13 mouse cellular contexts compared by ENCODE assay signal in the genomic region with DNA sequence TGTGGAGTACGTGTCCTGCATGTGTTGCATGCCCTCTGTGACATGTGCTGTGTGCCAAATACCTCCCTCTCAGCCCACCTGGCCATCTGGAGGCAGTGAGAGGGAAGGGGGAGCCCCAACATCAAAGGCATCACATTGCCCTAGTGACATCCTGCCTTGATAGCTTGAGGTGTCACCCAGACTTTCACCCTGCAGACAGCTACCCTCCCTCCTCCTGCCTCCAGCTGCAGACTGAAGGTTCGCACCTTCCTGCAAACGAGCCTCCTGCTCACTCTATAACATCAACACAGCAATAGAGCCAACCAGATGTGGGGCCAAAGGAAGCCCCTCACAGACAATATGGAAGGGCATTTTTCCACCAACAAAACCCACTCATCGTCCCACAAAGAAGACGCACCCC.
DNase-seq lines count a peak whose midpoint lies in the region; ATAC-seq and TF ChIP-seq lines count a peak whose summit lies in the region.
"Had no signal": no experiment of that assay in that cellular context is flagged by ENCODE, and none has a peak within 500 bp of the region (broad histone marks: within the 10 kb centered on the region; RNA-seq: fewer than 3 reads in every experiment).

No protein-coding gene starts in this region.

- H3K4me1 ChIP-seq in lung, embryonic 14.5 days (ENCODE audit: insufficient read depth) = peaks cover 3% of the 10 kb centered on the region; the same call in 1 of the 2 replicates
- H3K4me1 ChIP-seq in limb, embryonic 13.5 days = peaks cover 18% of the 10 kb centered on the region
- H3K4me1 ChIP-seq: liver, embryonic 13.5 days had no signal

- no peak for DNase-seq in lung, embryonic 14.5 days
- no peak for DNase-seq in lung, adult 18-20 months
- peak; percentile 86 for DNase-seq in T-cell, adult 2 months (ENCODE audit: low spot score)
- peak; percentile 87 for DNase-seq in thymus, postnatal 25 days
- DNase-seq in left cerebral cortex, adult 11 months (ENCODE audit: low spot score) = no peak
- no peak for DNase-seq in cerebellum, adult 8-10 months
- DNase-seq: kidney, adult 8-10 months; liver, embryonic 13.5 days had no signal

- H3K36me3 ChIP-seq in lung, embryonic 14.5 days (ENCODE audit: insufficient read depth) = no peaks in the 10 kb centered on the region
- H3K36me3 ChIP-seq in limb, embryonic 13.5 days = no peaks in the 10 kb centered on the region
- H3K36me3 ChIP-seq: hindbrain, embryonic 12.5 days; liver, embryonic 13.5 days; midbrain, embryonic 10.5 days; neural tube, embryonic 13.5 days had no signal

- ATAC-seq in lung, embryonic 14.5 days (ENCODE audit: insufficient read depth) = peak; percentile 28; the same call in 1 of the 2 replicates
- peak; percentile 33; the same call in 1 of the 2 replicates for ATAC-seq in limb, embryonic 13.5 days (ENCODE audit: low FRiP score, low read depth)

- no peak overlapping the region for H3K27ac ChIP-seq in lung, embryonic 14.5 days (ENCODE audit: low read depth)
- peak overlapping the region; percentile 52 for H3K27ac ChIP-seq in limb, embryonic 13.5 days
- H3K27ac ChIP-seq: hindbrain, embryonic 12.5 days; liver, embryonic 13.5 days; midbrain, embryonic 10.5 days; neural tube, embryonic 13.5 days; stomach, postnatal 0 days had no signal

- WGBS in lung, embryonic 14.5 days = 30% methylated on average over 5 of the region's 5 CpGs
- WGBS in limb, embryonic 13.5 days = 18% methylated on average over 5 of the region's 5 CpGs

- no peak overlapping the region for H3K9ac ChIP-seq in lung, embryonic 14.5 days
- H3K9ac ChIP-seq in limb, embryonic 13.5 days = peak overlapping the region; percentile 4; the same call in 1 of the 2 replicates
- H3K9ac ChIP-seq: hindbrain, embryonic 12.5 days; liver, embryonic 13.5 days; neural tube, embryonic 13.5 days had no signal

- H3K4me3 ChIP-seq in lung, embryonic 14.5 days (ENCODE audit: low read depth, low read length) = no peak overlapping the region
- H3K4me3 ChIP-seq in limb, embryonic 13.5 days = no peak overlapping the region
- H3K4me3 ChIP-seq: hindbrain, embryonic 12.5 days; liver, embryonic 13.5 days; midbrain, embryonic 10.5 days; neural tube, embryonic 13.5 days had no signal

- H3K4me2 ChIP-seq in lung, embryonic 14.5 days = no peak overlapping the region
- H3K4me2 ChIP-seq in limb, embryonic 13.5 days (replicated peaks) = no peak overlapping the region
- H3K4me2 ChIP-seq: hindbrain, embryonic 12.5 days; liver, embryonic 13.5 days; neural tube, embryonic 13.5 days had no signal

- no peak for TF ChIP-seq CTCF in lung, embryonic 14.5 days (IDR thresholded peaks at IDR 0.05; ENCODE audit: low read depth)

- no peaks in the 10 kb centered on the region for H3K9me3 ChIP-seq in lung, embryonic 14.5 days (ENCODE audit: low read depth, low read length)
- no peaks in the 10 kb centered on the region for H3K9me3 ChIP-seq in limb, embryonic 13.5 days
- H3K9me3 ChIP-seq: hindbrain, embryonic 12.5 days; liver, embryonic 13.5 days; midbrain, embryonic 10.5 days; neural tube, embryonic 13.5 days had no signal

- no peaks in the 10 kb centered on the region for H3K27me3 ChIP-seq in lung, embryonic 14.5 days (ENCODE audit: insufficient read depth, low read length)
- H3K27me3 ChIP-seq in limb, embryonic 13.5 days = no peaks in the 10 kb centered on the region
- H3K27me3 ChIP-seq: hindbrain, embryonic 12.5 days; liver, embryonic 13.5 days; neural tube, embryonic 13.5 days had no signal

Comparison
In these comparisons a context has a peak if more than half of its experiments do, and no peak if none do; other contexts are left out.
1. DNase-seq: peak in T-cell, adult 2 months (single experiment) and thymus, postnatal 25 days (single experiment); none in lung, embryonic 14.5 days (single experiment), lung, adult 18-20 months (0 of 2), left cerebral cortex, adult 11 months (single experiment) and cerebellum, adult 8-10 months (single experiment).